Mouse (Mus musculus) neural tube, embryonic 11.5 days (tissue): ENCODE results near the gene Rad54l2. TPM values are rescaled to one million over a fixed set of nuclear protein-coding genes. Genes with fewer than 3 reads are reported as not detected.

Source experiments
- ATAC-seq: fragments of 200-750 bp; cut with Nextera tagmentation; 2 replicates; pipeline ENCODE4 v1.8.0; 2017; ENCODE audit warnings: moderate number of reproducible peaks, mild to moderate bottlenecking, moderate TSS enrichment, moderate library complexity; ENCODE audit not compliant: insufficient read depth, low FRiP score, low TSS enrichment
- DNase-seq: peaks from one replicate; pipeline ENCODE4 v3.0.0-alpha.2; 2015; ENCODE audit warnings: low spot score
- H3K27ac ChIP-seq: fragments of 300-500 bp; sonication (generic); 2 replicates; pipeline ENCODE4 v1.5.1; 2014; ENCODE audit warnings: low read depth, mild to moderate bottlenecking, low read length
- H3K27me3 ChIP-seq: fragments of 300-500 bp; sonication (generic); 2 replicates; pipeline ENCODE4 v1.6.1; 2014; ENCODE audit warnings: mild to moderate bottlenecking, low read length, mixed read lengths; ENCODE audit not compliant: control insufficient read depth, insufficient read depth
- H3K36me3 ChIP-seq: fragments of 300-500 bp; sonication (generic); 2 replicates; pipeline ENCODE4 v1.6.1; 2014; ENCODE audit warnings: mild to moderate bottlenecking, low read length, moderate library complexity, mixed read lengths; ENCODE audit not compliant: control insufficient read depth, insufficient read depth
- H3K4me1 ChIP-seq: fragments of 300-500 bp; sonication (generic); 2 replicates; pipeline ENCODE4 v1.6.1; 2014; ENCODE audit warnings: low read length, mixed read lengths; ENCODE audit not compliant: control insufficient read depth, insufficient read depth
- H3K4me2 ChIP-seq: fragments of 300-500 bp; sonication (generic); 2 replicates; pipeline ENCODE4 v1.6.1; 2014; ENCODE audit warnings: low read depth, mild to moderate bottlenecking, moderate library complexity
- H3K4me3 ChIP-seq: fragments of 300-500 bp; sonication (generic); 2 replicates; pipeline ENCODE4 v1.5.1; 2014; ENCODE audit warnings: low read depth, low read length
- H3K9ac ChIP-seq: fragments of 300-500 bp; sonication (generic); 2 replicates; pipeline ENCODE4 v1.6.1; 2014; ENCODE audit warnings: mild to moderate bottlenecking, low read length
- H3K9me3 ChIP-seq: fragments of 300-500 bp; sonication (generic); 2 replicates; pipeline ENCODE4 v1.6.1; 2016; ENCODE audit warnings: low read length; ENCODE audit not compliant: control insufficient read depth
- WGBS: fragments of 180-500 bp; shearing (Covaris S2); extraction: QIAGEN DNeasy Blood & Tissue Kit; methylation state at CpG from one replicate; pipeline ENCODE4 v1.1.7; 2014; 5-methylcytosine and 5-hydroxymethylcytosine counted together
- polyA plus RNA-seq: library from polyadenylated mRNA; unstranded; fragments of >200 nt; fragmentation: Nextera tagmentation; extraction: Ambion mirVana; gene quantifications from 2 replicates; pipeline ENCODE4 v1.2.1, GENCODE M21; 2014

The Rad54l2 gene
- polyA plus RNA-seq, 1 experiment from 2014 or later = 6.1 TPM

DNA sequence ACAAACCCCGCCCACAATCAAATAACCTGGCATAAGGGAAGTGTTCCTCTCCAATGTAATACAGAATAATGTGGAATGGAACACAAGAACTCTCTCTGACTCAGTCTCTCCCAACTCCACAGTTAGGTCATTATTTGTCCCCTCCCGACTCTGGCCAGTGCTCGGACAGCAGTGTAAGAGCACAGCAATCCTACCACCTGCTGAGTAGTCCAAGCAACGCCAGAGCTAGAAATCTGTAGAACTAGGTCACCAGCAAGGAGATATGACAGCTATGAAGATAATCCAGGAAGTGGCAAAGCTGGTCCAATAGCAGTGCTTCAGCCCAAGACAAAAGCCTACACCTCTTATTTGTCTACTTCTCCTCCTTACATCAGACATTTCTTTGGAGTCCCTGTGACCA is 112.4 kb downstream of the Rad54l2 start:
- Histone ChIP-seq H3K27ac (no peak overlapping the region), H3K27me3 (no peaks in the 10 kb centered on the region), H3K36me3 (no peaks in the 10 kb centered on the region), H3K4me3 (no peak overlapping the region), H3K9me3 (no peaks in the 10 kb centered on the region), H3K9ac (no peak overlapping the region), H3K4me2 (no peak overlapping the region), H3K4me1 (no peaks in the 10 kb centered on the region)
- no peak for ATAC-seq
- no peak for DNase-seq
- WGBS = 78% methylated on average over 4 of the region's 4 CpGs

DNA sequence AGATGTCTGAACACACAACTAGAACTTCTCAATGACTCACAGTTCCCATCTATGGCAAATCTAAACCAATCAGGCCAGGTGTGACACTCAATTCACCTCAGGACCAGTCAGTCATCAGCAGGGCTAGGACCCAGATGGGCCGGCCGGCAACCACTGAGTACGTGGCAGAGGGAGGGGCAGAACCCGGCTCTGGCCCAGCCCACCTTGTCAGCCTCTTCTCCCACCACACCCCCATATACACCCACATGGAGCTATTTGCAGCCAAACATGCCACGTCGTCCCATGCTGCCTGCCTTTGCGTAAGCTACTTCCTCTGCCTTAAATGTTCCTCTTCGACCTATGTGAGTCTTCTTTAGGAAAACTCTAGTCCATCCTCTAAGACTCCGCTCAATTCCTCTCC is 113.0 kb downstream of the Rad54l2 start:
- DNase-seq (no peak), ATAC-seq (no peak)
- Histone ChIP-seq H3K27me3 (no peaks in the 10 kb centered on the region), H3K4me3 (no peak overlapping the region), H3K27ac (no peak overlapping the region), H3K36me3 (no peaks in the 10 kb centered on the region), H3K4me1 (no peaks in the 10 kb centered on the region), H3K9me3 (no peaks in the 10 kb centered on the region), H3K9ac (no peak overlapping the region), H3K4me2 (no peak overlapping the region)
- WGBS = 75% methylated on average over 8 of the region's 9 CpGs

DNA sequence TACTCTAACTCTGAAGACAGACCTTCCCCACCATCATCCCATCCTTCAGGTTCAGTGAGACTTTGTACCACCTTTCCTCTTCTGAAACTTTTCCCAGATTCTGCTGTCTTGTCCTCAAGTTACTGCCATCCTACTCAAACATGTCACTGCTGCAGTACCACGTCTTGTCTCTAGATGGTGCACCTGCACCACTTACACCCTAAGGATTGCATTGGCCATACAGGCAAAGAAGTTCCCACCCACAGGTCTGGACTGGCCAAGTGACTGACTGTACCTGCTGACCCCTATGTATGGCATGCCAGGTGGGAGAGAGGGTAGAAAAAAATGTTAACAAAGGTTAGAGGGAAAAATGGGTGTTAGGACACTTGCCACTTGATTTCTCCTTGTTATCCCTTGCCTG is 113.5 kb downstream of the Rad54l2 start:
- H3K27me3 ChIP-seq = no peaks in the 10 kb centered on the region
- no peak overlapping the region for H3K27ac ChIP-seq
- no peak overlapping the region for H3K4me2 ChIP-seq
- WGBS = 0% methylated on average over 1 of the region's 1 CpGs
- DNase-seq (peak; percentile 84), ATAC-seq (peak; percentile 53; the same call in 1 of the 2 replicates)
- H3K4me1 ChIP-seq = no peaks in the 10 kb centered on the region
- no peak overlapping the region for H3K4me3 ChIP-seq
- no peak overlapping the region for H3K9ac ChIP-seq
- H3K36me3 ChIP-seq = no peaks in the 10 kb centered on the region
- H3K9me3 ChIP-seq = no peaks in the 10 kb centered on the region

DNA sequence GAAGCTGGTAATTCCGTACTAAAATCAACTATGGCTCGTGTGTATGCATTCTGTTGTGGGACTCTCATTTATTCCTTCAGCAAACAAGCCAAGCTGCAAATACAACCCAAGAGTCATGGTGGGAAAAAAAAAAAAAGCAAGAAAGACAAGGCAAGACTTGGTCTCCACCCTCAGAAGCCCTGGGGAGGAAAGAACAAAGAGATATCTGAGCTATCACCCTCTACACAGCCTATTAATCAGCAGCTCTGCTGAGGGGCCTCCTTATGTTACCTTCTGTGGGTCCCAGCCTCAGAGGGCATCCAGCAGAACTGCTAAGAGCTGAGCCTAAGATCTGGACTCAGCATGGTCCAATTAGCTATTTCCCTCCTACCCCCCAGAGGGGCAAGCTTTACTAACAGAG is 115.1 kb downstream of the Rad54l2 start:
- no peak for DNase-seq
- H3K4me3 ChIP-seq = no peak overlapping the region
- H3K9ac ChIP-seq = no peak overlapping the region
- no peak overlapping the region for H3K27ac ChIP-seq
- no peak overlapping the region for H3K4me2 ChIP-seq
- H3K4me1 ChIP-seq = no peaks in the 10 kb centered on the region
- ATAC-seq = no peak
- no peaks in the 10 kb centered on the region for H3K27me3 ChIP-seq
- no peaks in the 10 kb centered on the region for H3K36me3 ChIP-seq
- WGBS = 92% methylated on average over 2 of the region's 2 CpGs
- H3K9me3 ChIP-seq = no peaks in the 10 kb centered on the region

DNA sequence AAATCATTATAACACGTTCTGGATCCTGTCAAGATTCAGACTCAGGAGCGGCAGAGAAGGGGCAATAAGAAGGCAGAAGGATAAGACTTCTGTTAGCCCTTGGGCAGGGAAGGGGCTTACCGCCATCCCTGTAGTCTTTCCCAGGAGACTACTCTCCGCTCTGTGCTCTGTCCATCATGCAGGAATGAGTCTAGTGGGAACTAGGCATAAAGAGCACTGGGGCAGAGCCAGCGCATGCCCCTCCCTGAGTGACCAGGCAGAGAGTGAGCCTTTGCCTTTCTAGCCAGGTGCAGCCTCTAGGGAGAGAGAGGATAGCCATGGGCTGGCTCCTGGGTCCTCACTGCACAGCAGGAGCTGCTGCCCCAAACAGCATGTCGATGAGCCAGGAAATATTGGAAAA is 124.1 kb downstream of the Rad54l2 start:
- Histone ChIP-seq H3K27me3 (no peaks in the 10 kb centered on the region), H3K4me3 (no peak overlapping the region), H3K27ac (peak overlapping the region; percentile 23; the same call in 1 of the 2 replicates), H3K9me3 (no peaks in the 10 kb centered on the region), H3K4me1 (0 out of 2 replicates have a peak, but pooled peaks cover 4% of the 10 kb centered on the region), H3K36me3 (peaks cover 2% of the 10 kb centered on the region), H3K4me2 (no peak overlapping the region), H3K9ac (no peak overlapping the region)
- ATAC-seq (no peak), DNase-seq (no peak)
- 82% methylated on average over 6 of the region's 6 CpGs for WGBS

DNA sequence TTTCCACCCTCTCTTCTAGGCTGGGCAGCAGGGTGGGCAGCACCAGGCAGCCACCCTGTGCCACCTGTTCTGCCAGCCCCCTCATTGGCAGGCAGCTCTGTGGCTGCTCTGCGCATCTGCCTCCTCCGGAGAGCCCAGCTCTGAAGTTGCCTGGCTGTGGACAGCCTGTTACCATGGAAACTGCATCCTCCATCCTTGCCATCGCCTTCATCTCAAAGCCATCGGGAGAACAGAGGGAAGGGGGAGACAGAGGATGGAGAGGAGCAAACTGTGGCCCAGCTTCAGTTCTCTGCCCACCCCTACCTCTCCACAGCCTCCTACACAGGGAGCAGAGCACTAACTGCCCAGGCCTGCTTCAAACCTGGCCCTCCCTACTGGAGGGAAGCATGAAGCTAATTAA is 124.6 kb downstream of the Rad54l2 start:
- no peak overlapping the region for H3K4me3 ChIP-seq

DNA sequence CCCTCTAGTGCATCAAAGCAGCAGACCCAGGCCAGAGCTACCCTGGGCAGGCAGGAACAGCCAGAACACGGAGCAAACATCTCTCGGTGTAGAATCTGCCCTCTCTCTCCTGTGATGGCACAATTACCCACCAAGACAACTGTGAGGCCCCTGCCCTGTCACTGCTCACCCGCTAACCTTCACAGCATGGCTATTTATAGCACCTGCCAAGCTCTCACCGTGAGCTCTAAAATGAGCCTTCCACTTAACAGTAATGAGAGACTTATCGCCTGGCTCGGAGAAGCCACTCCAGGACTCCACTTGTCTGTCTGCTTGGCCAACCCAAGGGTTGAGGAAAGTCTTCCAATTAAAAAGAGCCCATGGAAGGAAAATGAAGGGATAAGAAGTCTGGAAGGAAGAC is 125.8 kb downstream of the Rad54l2 start:
- ATAC-seq (no peak), DNase-seq (no peak)
- H3K9ac ChIP-seq = no peak overlapping the region
- 70% methylated on average over 6 of the region's 6 CpGs for WGBS
- H3K9me3 ChIP-seq = no peaks in the 10 kb centered on the region
- H3K27me3 ChIP-seq = no peaks in the 10 kb centered on the region
- no peak overlapping the region for H3K27ac ChIP-seq
- peaks cover 2% of the 10 kb centered on the region for H3K36me3 ChIP-seq
- peaks cover 4% of the 10 kb centered on the region; the same call in 1 of the 2 replicates for H3K4me1 ChIP-seq
- no peak overlapping the region for H3K4me3 ChIP-seq
- H3K4me2 ChIP-seq = no peak overlapping the region

More for the DNA sequence above, 124.6 kb downstream of the Rad54l2 start:
- Histone ChIP-seq H3K9ac (no peak overlapping the region), H3K27me3 (no peaks in the 10 kb centered on the region), H3K4me2 (no peak overlapping the region), H3K4me1 (peaks cover 4% of the 10 kb centered on the region; the same call in 1 of the 2 replicates), H3K9me3 (no peaks in the 10 kb centered on the region), H3K36me3 (peaks cover 2% of the 10 kb centered on the region), H3K27ac (no peak overlapping the region; the same call in 1 of the 2 replicates)
- DNase-seq (no peak), ATAC-seq (no peak)
- 76% methylated on average over 4 of the region's 4 CpGs for WGBS

DNA sequence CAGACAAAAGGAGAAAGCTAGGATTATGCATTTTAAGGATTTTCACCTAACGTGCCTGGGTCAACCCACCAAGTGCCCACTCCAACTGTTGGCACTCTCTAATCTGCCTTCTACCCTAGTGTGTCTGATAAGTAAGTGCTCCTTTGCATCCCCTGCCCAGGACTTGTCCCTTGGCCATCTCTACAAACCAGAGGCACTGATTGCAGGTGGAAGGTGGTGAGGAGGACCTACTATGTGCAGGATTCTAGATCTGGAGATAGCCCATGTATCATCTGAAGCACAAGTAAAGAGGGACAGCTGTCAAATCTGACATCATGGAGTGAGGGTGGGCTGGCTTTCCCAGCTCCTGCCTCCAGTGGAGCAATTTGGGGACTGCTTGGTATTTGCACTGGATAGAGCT is 129.1 kb downstream of the Rad54l2 start:
- peaks cover 6% of the 10 kb centered on the region for H3K4me1 ChIP-seq
- no peak overlapping the region for H3K4me3 ChIP-seq
- H3K9me3 ChIP-seq = no peaks in the 10 kb centered on the region
- peaks cover 2% of the 10 kb centered on the region for H3K36me3 ChIP-seq
- no peak overlapping the region for H3K9ac ChIP-seq
- no peak for ATAC-seq
- H3K27me3 ChIP-seq = 0 out of 2 replicates have a peak, but pooled peaks cover 3% of the 10 kb centered on the region
- no peak for DNase-seq
- H3K4me2 ChIP-seq = no peak overlapping the region
- peak overlapping the region; percentile 5; the same call in 1 of the 2 replicates for H3K27ac ChIP-seq
- WGBS = 96% methylated on average over 1 of the region's 1 CpGs

DNA sequence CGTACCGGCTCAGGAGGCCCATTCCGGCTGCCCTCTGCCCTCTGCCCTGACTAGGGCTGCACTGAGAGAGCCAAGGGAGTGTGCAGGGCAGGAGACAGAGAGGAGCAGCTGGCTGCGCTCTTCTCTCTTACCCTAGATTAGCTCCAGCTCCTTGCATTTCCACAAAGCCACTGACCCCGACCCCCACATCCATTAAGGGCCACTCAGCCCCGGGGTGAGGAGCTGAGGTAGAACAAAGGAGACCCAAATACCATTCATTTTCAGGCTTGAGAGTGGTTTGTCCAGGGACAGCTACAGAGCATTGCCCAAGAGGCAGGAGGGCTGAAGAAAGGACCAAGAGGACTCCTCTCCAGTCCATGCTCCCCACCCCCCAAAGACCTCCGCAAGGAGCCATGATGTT is 129.6 kb downstream of the Rad54l2 start:
- no peak overlapping the region for H3K4me3 ChIP-seq
- peaks cover 2% of the 10 kb centered on the region for H3K36me3 ChIP-seq
- H3K27ac ChIP-seq = peak overlapping the region; percentile 5; the same call in 1 of the 2 replicates
- H3K4me2 ChIP-seq = no peak overlapping the region
- H3K9me3 ChIP-seq = no peaks in the 10 kb centered on the region
- ATAC-seq (peak; percentile 16; the same call in 1 of the 2 replicates), DNase-seq (peak; percentile 56)
- WGBS = 47% methylated on average over 7 of the region's 7 CpGs
- H3K4me1 ChIP-seq = peaks cover 5% of the 10 kb centered on the region
- 0 out of 2 replicates have a peak, but pooled peaks cover 3% of the 10 kb centered on the region for H3K27me3 ChIP-seq
- H3K9ac ChIP-seq = no peak overlapping the region
